Mouse (Mus musculus): ENCODE data around the gene Kcna2.

Gene Kcna2

GRCm38 (mm10) chr3:107150872-107151540, 50.1 kb downstream of the Kcna2 start:
- no peak for DNase-seq (ENCODE audit: low spot score)

GRCm38 (mm10) chr3:107153772-107154655, 53.1 kb downstream of the Kcna2 start:
- no peak for DNase-seq (ENCODE audit: low spot score)

DNA sequence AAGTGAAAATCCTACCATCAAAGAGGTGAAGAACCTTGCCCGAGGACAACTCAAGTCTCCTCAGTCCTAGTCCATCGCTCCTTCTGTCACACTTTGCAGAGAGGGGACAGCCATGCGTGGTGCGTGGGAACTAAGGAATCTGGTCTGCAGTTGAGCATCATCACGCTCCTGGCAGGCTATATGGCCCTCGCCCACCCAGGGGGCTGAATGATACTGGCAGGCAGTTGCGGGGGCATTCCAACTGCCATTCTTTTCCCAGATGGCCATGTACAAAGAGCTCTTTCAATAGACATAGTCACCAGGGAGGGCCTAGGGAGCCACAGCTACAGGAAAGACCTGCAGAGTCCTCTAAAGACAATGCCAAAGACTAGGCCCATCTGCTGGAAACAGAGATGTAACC, 57.9 kb downstream of the Kcna2 start:
- no peak for DNase-seq (ENCODE audit: low spot score)

DNA sequence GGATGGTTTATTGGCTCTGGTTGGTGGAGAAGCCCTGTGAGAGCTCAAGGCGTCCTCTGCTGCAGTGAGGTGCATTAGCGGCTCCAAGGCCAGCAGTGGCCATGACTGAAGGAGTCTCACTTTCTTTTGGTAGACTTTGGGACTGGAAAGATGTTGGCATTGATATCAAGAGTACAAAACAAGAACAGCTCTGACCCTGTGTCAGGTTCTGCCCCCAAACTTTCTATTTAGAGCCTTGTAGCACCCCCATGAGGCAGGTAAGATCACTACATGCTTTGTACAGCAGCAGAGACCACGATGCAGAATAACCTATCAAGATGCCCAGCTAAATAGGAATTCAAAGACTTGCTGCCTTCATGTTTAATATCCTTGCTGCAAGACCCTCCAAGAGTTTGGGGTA, 58.5 kb downstream of the Kcna2 start:
- no peak for DNase-seq (ENCODE audit: low spot score)

DNA sequence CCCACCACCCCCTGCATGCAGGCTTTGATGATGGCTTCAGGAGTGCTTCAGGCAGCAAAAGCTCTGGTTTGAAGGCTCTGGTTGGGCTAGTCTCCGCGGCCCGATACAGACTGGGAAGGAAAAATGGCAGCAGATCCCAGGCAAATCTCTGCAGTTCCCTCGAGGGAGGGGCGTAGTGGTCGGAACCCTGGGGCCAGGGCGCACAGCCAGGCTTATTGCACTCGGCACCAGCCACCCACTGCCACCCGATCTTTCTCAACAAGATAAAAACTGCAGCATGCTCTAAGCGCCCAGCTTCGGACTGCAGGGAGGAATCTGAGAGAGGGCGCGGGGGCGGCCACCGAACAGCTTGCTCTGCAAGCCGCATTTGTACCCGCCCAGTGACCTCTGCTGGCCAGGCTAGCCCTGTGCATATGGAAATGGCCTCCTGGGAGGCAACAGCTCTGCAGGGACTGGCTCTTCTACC, 58.9 kb downstream of the Kcna2 start:
- DNase-seq (ENCODE audit: low spot score) = no peak

DNA sequence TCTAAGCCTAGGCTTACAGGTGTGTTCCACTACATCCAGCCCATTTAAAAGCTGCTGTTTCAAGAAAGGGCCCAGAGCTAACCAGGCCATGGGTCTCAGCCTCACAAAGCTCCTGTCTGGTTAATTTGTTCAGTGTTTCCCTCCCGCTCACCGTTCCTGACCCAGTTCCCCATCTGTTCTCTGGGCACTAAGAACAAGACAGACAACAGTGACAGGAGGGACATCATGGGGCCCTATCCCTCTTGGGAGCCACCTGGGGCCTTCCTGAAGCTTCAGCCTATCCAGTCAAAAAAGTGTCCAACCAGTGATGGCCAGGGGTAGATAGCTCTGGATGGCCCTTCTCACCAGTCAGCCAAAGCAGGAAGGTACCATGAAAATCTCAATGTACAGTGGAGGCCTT, 61.8 kb downstream of the Kcna2 start:
- no peak for DNase-seq (ENCODE audit: low spot score)

All from yolk sac, embryonic 10.5 days (tissue).